Mouse (Mus musculus) embryonic facial prominence, embryonic 13.5 days (tissue): ENCODE results near the gene Pls3. TPM values are rescaled to one million over a fixed set of nuclear protein-coding genes. Genes with fewer than 3 reads are reported as not detected.
A peak's percentile ranks its signal among the peaks of the same experiment; 100 is the strongest.
"Not testable (repeated sequence)": the region's sequence is repeated elsewhere in the genome, so short reads cannot be mapped to it uniquely, and the experiment has no call there.

Source experiments
- ATAC-seq: fragments of 200-750 bp; cut with Nextera tagmentation; 2 replicates; pipeline ENCODE4 v1.8.0; 2017; ENCODE audit warnings: low read depth; ENCODE audit not compliant: insufficient number of reproducible peaks, insufficient read depth, low FRiP score, low TSS enrichment
- H3K27ac ChIP-seq: fragments of 300-500 bp; sonication (generic); 2 replicates; pipeline ENCODE4 v1.5.1; 2015; ENCODE audit warnings: moderate library complexity, mild to moderate bottlenecking, inconsistent platforms
- H3K27me3 ChIP-seq: fragments of 300-500 bp; sonication (generic); 2 replicates; pipeline ENCODE4 v1.6.1; 2015; ENCODE audit warnings: mild to moderate bottlenecking, inconsistent platforms
- H3K36me3 ChIP-seq: fragments of 300-500 bp; sonication (generic); 2 replicates; pipeline ENCODE4 v1.6.1; 2015; ENCODE audit warnings: mild to moderate bottlenecking, inconsistent platforms
- H3K4me1 ChIP-seq: fragments of 300-500 bp; sonication (generic); 2 replicates; pipeline ENCODE4 v1.6.1; 2015; ENCODE audit warnings: inconsistent platforms
- H3K4me2 ChIP-seq: fragments of 300-500 bp; sonication (generic); 2 replicates; pipeline ENCODE4 v1.6.1; 2015; ENCODE audit warnings: moderate library complexity, mild to moderate bottlenecking, inconsistent platforms
- H3K4me3 ChIP-seq: fragments of 300-500 bp; sonication (generic); 2 replicates; pipeline ENCODE4 v1.5.1; 2015; ENCODE audit warnings: mild to moderate bottlenecking, inconsistent platforms
- H3K9ac ChIP-seq: fragments of 300-500 bp; sonication (generic); 2 replicates; pipeline ENCODE4 v1.6.1; 2015; ENCODE audit warnings: mild to moderate bottlenecking, inconsistent platforms
- H3K9me3 ChIP-seq: fragments of 300-500 bp; sonication (generic); 2 replicates; pipeline ENCODE4 v1.6.1; 2016; ENCODE audit warnings: inconsistent platforms
- WGBS: fragments of 180-500 bp; shearing (Covaris S2); methylation state at CpG from one replicate; pipeline ENCODE4 v1.1.7; 2015; ENCODE audit warnings: mixed read lengths; 5-methylcytosine and 5-hydroxymethylcytosine counted together
- polyA plus RNA-seq: library from polyadenylated mRNA; unstranded; fragments of >200 nt; fragmentation: Nextera tagmentation; extraction: Ambion mirVana; gene quantifications from 2 replicates; pipeline ENCODE4 v1.2.1, GENCODE M21; 2015

Gene Pls3
- polyA plus RNA-seq, 1 experiment from 2014 or later, result 107 TPM

DNA sequence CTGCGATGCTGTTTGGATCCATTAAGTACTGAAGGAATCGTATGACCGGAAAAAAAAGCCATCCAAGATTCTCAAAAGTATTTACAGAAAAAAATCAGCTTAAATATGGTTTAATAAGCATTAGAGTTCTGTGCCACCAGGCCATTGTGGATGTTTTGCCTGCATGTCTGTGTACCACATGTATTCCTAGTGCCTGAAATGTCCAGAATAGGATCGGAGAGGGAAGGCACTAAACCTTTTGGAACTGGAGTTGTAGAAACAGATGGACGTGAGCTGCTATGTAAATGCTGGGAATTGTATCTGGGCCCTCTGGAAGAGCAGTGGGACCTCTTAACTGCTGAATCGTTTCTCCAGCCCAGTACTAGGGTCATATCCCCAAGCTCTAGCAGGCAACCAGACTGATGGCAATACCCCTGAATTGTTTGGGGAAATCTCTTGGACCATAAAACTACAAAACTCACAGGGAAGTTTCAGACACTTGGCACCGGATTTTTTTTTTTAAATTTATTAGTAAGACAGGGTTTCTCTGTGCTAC, 110.1 kb downstream of the Pls3 start:
- no peak for ATAC-seq

DNA sequence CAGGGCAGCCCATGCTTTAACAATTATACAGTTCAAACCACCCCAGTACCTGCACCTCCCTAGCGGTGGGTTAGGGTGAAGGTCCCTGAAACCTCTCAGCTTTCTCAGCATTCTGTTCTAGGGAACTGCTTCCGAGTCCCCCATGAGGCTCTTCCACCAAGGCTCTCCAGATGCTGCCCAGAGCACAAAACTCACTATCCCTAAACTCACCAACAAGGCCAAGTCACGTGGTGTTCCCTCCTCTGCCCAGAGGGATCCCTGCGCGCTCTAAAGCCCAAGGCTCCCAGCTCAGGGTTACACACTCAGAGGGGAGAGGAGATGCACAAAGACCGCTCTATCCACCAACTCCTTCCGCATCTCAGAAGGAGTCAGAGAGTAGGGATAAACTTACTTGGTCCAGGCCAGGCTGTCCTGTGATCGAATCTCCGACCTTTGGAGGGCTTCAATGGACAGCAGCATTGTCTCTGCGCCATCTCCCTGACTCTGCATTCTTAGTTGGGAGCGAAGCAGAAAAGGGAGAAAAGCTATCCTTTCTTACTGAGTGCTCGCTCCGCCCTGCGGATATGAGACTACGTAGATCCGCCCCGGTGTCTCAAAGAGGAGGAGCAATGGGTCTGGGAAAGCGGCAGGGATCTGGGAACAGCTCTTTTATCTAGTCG, 110.7 kb downstream of the Pls3 start:
- peak overlapping the region; percentile 55 for H3K4me3 ChIP-seq
- no peaks in the 10 kb centered on the region for H3K4me1 ChIP-seq
- no peaks in the 10 kb centered on the region for H3K27me3 ChIP-seq
- peak overlapping the region; percentile 62 for H3K4me2 ChIP-seq
- H3K27ac ChIP-seq, result peak overlapping the region; percentile 92
- peak overlapping the region; percentile 73 for H3K9ac ChIP-seq
- peak; percentile 87; the same call in 1 of the 2 replicates for ATAC-seq
- 14% methylated on average over 19 of the region's 19 CpGs for WGBS
- H3K9me3 ChIP-seq, result no peaks in the 10 kb centered on the region
- H3K36me3 ChIP-seq, result no peaks in the 10 kb centered on the region

More for the DNA sequence above, 110.1 kb downstream of the Pls3 start:
- peak overlapping the region; percentile 62 for H3K4me2 ChIP-seq
- H3K9ac ChIP-seq, result peak overlapping the region; percentile 73
- peak overlapping the region; percentile 55 for H3K4me3 ChIP-seq
- no peaks in the 10 kb centered on the region for H3K27me3 ChIP-seq
- H3K27ac ChIP-seq, result peak overlapping the region; percentile 92
- H3K4me1 ChIP-seq, result no peaks in the 10 kb centered on the region
- H3K36me3 ChIP-seq, result no peaks in the 10 kb centered on the region
- WGBS, result 32% methylated on average over 7 of the region's 7 CpGs
- no peaks in the 10 kb centered on the region for H3K9me3 ChIP-seq

DNA sequence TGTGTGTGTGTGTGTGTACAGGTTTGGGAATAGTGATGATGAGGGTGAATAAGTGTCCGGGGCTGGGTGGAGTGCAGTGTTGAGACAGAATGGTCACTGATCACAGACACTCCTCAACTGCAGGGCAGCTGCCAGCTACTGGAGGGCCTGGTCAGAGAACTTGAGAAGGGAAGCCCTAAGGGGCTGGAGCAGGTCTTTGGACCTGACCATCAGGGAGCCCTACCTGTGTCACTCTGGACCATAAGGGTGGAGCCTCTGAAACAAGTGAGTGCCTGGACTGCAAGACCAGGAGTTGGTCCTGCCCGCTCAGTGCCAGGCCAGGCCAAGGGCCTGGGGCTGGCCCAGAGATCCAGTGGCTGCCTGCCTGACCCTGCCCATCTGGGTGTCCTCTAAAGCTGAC, 115.5 kb downstream of the Pls3 start:
- 63% methylated on average over 2 of the region's 2 CpGs for WGBS
- not testable (repeated sequence) for H3K9me3 ChIP-seq, H3K4me2 ChIP-seq, H3K9ac ChIP-seq, H3K27me3 ChIP-seq, H3K27ac ChIP-seq, ATAC-seq, H3K36me3 ChIP-seq, H3K4me3 ChIP-seq, H3K4me1 ChIP-seq

DNA sequence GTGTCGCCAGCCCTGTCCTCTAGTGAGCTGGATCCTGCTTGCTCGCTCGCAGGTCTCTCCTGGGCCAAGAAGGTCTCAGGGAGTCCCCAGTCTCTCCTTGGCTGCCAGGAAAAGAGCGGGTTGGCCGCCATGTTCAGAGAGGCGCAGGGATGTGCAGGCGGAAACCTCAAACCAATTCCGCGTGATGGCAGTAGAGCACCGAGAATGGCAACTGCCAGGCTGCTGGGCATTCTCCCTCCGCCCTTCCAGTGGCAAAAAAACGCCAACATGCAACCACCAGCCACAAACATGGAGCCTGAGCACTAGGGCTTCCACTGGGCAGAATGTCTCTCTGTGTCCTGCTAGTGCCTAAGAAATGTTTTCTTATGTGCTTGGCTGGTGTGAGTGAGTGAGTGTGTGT, 115.9 kb downstream of the Pls3 start:
- H3K4me1 ChIP-seq, H3K36me3 ChIP-seq, H3K27me3 ChIP-seq, ATAC-seq, H3K4me2 ChIP-seq, H3K9me3 ChIP-seq, H3K4me3 ChIP-seq, H3K9ac ChIP-seq, H3K27ac ChIP-seq: not testable (repeated sequence)
- WGBS, result 76% methylated on average over 12 of the region's 12 CpGs

DNA sequence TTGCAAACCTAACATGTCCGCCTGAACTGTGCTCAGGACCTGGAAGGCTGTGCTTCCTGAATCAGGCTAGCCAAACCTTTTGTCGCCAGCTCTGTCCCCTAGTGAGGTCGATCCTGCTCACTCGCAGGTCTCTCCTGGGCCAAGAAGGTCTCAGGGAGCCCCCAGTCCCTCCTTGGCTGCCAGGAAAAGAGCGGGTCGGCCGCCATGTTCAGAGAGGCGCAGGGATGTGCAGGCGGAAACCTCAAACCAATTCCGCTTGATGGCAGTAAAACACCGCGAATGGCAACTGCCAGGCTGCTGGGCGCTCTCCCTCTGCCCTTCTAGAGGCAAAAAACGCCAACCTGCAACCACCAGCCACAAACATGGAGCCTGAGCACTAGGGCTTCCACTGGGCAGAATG, 117.0 kb downstream of the Pls3 start:
- not testable (repeated sequence) for H3K27me3 ChIP-seq, H3K4me2 ChIP-seq, H3K9me3 ChIP-seq, H3K27ac ChIP-seq, H3K9ac ChIP-seq, ATAC-seq, H3K4me3 ChIP-seq, H3K36me3 ChIP-seq, H3K4me1 ChIP-seq
- WGBS, result 78% methylated on average over 14 of the region's 14 CpGs

DNA sequence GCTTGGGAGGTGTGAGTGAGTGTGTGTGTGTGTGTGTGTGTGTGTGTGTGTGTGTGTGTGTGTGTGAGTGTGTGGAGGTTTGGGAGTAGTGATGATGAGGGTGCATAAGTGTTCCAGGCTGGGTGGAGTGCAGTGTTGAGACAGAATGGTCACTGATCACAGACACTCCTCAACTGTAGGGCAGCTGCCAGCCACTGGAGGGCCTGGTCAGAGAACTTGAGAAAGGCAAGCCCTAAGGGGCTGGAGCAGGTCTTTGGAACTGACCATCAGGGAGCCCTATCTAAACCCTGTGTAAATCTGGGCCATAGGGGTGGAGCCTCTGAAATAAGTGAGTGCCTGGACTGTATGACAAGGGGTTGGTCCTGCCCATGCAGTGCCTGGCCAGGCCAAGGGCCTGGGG, 120.5 kb downstream of the Pls3 start:
- not testable (repeated sequence) for H3K36me3 ChIP-seq, H3K4me2 ChIP-seq, H3K9me3 ChIP-seq, H3K27ac ChIP-seq, H3K9ac ChIP-seq, H3K4me3 ChIP-seq, H3K4me1 ChIP-seq, ATAC-seq, H3K27me3 ChIP-seq

DNA sequence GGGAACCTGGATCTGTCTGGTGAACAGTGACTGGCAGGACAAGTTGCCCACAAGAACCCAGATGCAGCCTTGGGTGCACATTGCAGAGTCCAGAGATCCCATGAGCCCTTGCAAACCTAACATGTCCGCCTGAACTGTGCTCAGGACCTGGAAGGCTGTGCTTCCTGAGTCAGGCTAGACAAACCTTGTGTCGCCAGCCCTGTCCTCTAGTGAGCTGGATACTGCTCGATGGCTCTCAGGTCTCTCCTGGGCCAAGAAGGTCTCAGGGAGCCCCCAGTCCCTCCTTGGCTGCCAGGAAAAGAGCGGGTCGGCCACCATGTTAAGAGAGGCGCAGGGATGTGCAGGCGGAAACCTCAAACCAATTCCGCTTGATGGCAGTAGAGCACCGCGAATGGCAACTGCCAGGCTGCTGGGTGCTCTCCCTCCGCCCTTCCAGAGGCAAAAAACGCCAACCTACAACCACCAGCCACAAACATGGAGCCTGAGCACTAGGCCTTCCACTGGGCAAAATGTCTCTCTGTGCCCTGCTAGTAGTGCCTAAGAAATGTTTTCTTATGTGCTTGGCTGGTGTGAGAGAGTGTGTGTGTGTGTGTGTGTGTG, 124.8 kb downstream of the Pls3 start:
- H3K4me1 ChIP-seq, H3K36me3 ChIP-seq, ATAC-seq, H3K27ac ChIP-seq, H3K4me3 ChIP-seq, H3K9me3 ChIP-seq, H3K27me3 ChIP-seq, H3K4me2 ChIP-seq, H3K9ac ChIP-seq: not testable (repeated sequence)
- 76% methylated on average over 7 of the region's 12 CpGs for WGBS

DNA sequence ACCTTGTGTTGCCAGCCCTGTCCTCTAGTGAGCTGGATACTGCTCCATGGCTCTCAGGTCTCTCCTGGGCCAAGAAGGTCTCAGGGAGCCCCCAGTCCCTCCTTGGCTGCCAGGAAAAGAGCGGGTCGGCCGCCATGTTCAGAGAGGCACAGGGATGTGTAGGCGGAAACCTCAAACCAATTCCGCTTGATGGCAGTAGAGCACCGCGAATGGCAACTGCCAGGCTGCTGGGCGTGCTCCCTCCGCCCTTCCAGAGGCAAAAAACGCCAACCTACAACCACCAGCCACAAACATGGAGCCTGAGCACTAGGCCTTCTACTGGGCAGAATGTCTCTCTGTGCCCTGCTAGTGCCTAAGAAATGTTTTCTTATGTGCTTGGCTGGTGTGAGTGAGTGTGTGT, 125.7 kb downstream of the Pls3 start:
- ATAC-seq, H3K9ac ChIP-seq, H3K27me3 ChIP-seq, H3K27ac ChIP-seq, H3K36me3 ChIP-seq, H3K4me2 ChIP-seq, H3K4me3 ChIP-seq, H3K4me1 ChIP-seq, H3K9me3 ChIP-seq: not testable (repeated sequence)
- WGBS, result 54% methylated on average over 10 of the region's 10 CpGs

DNA sequence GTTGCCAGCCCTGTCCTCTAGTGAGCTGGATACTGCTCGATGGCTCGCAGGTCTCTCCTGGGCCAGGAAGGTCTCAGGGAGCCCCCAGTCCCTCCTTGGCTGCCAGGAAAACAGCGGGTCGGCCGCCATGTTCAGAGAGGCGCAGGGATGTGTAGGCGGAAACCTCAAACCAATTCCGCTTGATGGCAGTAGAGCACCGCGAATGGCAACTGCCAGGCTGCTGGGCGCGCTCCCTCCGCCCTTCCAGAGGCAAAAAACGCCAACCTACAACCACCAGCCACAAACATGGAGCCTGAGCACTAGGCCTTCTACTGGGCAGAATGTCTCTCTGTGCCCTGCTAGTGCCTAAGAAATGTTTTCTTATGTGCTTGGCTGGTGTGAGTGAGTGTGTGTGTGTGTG, 130.5 kb downstream of the Pls3 start:
- not testable (repeated sequence) for H3K36me3 ChIP-seq, H3K27me3 ChIP-seq, H3K4me3 ChIP-seq, H3K9me3 ChIP-seq, H3K27ac ChIP-seq, H3K4me2 ChIP-seq, ATAC-seq, H3K4me1 ChIP-seq, H3K9ac ChIP-seq
- WGBS, result 68% methylated on average over 14 of the region's 14 CpGs

DNA sequence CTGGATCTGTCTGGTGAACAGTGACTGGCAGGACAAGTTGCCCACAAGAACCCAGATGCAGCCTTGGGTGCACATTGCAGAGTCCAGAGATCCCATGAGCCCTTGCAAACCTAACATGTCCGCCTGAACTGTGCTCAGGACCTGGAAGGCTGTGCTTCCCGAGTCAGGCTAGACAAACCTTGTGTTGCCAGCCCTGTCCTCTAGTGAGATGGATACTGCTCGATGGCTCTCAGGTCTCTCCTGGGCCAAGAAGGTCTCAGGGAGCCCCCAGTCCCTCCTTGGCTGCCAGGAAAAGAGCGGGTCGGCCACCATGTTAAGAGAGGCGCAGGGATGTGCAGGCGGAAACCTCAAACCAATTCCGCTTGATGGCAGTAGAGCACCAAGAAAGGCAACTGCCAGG, 135.5 kb downstream of the Pls3 start:
- H3K4me3 ChIP-seq, ATAC-seq, H3K27me3 ChIP-seq, H3K4me2 ChIP-seq, H3K9me3 ChIP-seq, H3K36me3 ChIP-seq, H3K4me1 ChIP-seq, H3K27ac ChIP-seq, H3K9ac ChIP-seq: not testable (repeated sequence)
- WGBS, result 71% methylated on average over 4 of the region's 8 CpGs
